In genomic region chr3:88238866-88239391, GRCm38 (mm10) we compare ENCODE assay signal across 13 mouse cellular contexts. TPM values are rescaled to one million over a fixed set of nuclear protein-coding genes. Genes with fewer than 3 reads are reported as not detected.
DNase-seq lines count a peak whose midpoint lies in the region; ATAC-seq and TF ChIP-seq lines count a peak whose summit lies in the region.
"Had no signal": no experiment of that assay in that cellular context is flagged by ENCODE, and none has a peak within 500 bp of the region (broad histone marks: within the 10 kb centered on the region; RNA-seq: fewer than 3 reads in every experiment).

No protein-coding gene starts in this region.

- H3K27me3 ChIP-seq in forebrain, embryonic 15.5 days = no peaks in the 10 kb centered on the region
- H3K27me3 ChIP-seq in midbrain, embryonic 12.5 days = peaks cover 99% of the 10 kb centered on the region

- H3K4me3 ChIP-seq in forebrain, embryonic 15.5 days = no peak overlapping the region
- H3K4me3 ChIP-seq in midbrain, embryonic 12.5 days = no peak overlapping the region
- H3K4me3 ChIP-seq in left cerebral cortex, adult 2 months = no peak overlapping the region
- H3K4me3 ChIP-seq: megakaryocyte, embryonic 14.5 days had no signal

- no peak for TF ChIP-seq POLR2A in brain, embryonic 14.5 days (IDR thresholded peaks at IDR 0.05; ENCODE audit: borderline replicate concordance, extremely low read depth, insufficient read depth, insufficient read length, poor library complexity, severe bottlenecking)

- no peak overlapping the region for H3K4me2 ChIP-seq in forebrain, embryonic 15.5 days (replicated peaks)
- no peak overlapping the region for H3K4me2 ChIP-seq in midbrain, embryonic 12.5 days (replicated peaks)

- 0 out of 2 replicates have a peak overlapping the region, but pooled peaks have one; percentile 5 for H3K9ac ChIP-seq in forebrain, embryonic 15.5 days (replicated peaks)
- no peak overlapping the region for H3K9ac ChIP-seq in midbrain, embryonic 12.5 days (replicated peaks)

- H3K9me3 ChIP-seq in forebrain, embryonic 15.5 days = no peaks in the 10 kb centered on the region
- no peaks in the 10 kb centered on the region for H3K9me3 ChIP-seq in midbrain, embryonic 12.5 days
- H3K9me3 ChIP-seq: megakaryocyte, embryonic 14.5 days had no signal

- H3K36me3 ChIP-seq in forebrain, embryonic 15.5 days = no peaks in the 10 kb centered on the region
- no peaks in the 10 kb centered on the region for H3K36me3 ChIP-seq in midbrain, embryonic 12.5 days

- H3K4me1 ChIP-seq in forebrain, embryonic 15.5 days = peaks cover 89% of the 10 kb centered on the region
- H3K4me1 ChIP-seq in midbrain, embryonic 12.5 days = peaks cover 92% of the 10 kb centered on the region

- 14% methylated on average over 8 of the region's 8 CpGs for WGBS in forebrain, embryonic 15.5 days
- WGBS in midbrain, embryonic 12.5 days = 30% methylated on average over 8 of the region's 8 CpGs

- intact Hi-C loops in left cerebral cortex, adult 2 months (cut with DNase I) = no loop called here

- TF ChIP-seq CTCF in brain, embryonic 14.5 days (IDR thresholded peaks at IDR 0.05; ENCODE audit: borderline replicate concordance, extremely low read depth, insufficient read depth, insufficient read length) = 0 out of 2 replicates have a peak, but pooled peaks have one; percentile 2
- TF ChIP-seq CTCF in left cerebral cortex, adult 2 months (IDR thresholded peaks at IDR 0.05) = no peak

- peak; percentile 75 for ATAC-seq in forebrain, embryonic 15.5 days (replicated peaks)
- no peak for ATAC-seq in midbrain, embryonic 12.5 days (ENCODE audit: low FRiP score, low read depth)

- peak; percentile 94 for DNase-seq in brain, embryonic 14.5 days (ENCODE audit: low read depth)
- DNase-seq in cerebellum, adult 18-20 months = peak; percentile 32 to 45
- DNase-seq in thymus, adult 18-20 months = no peak
- no peak for DNase-seq in spleen, postnatal 4 days (ENCODE audit: low spot score in 2 of 2)
- no peak for DNase-seq in left cerebral cortex, adult 2 months (ENCODE audit: extremely low spot score in 1 of 2, low spot score in 2 of 2)
- DNase-seq: gastrocnemius, postnatal 25 days; heart, postnatal 36 days had no signal

- H3K27ac ChIP-seq in forebrain, embryonic 15.5 days (replicated peaks) = peak overlapping the region; percentile 99
- H3K27ac ChIP-seq in midbrain, embryonic 12.5 days (replicated peaks) = peak overlapping the region; percentile 80
- no peak overlapping the region for H3K27ac ChIP-seq in left cerebral cortex, adult 2 months
- H3K27ac ChIP-seq: kidney, postnatal 0 days had no signal

RNA-seq across cellular contexts. Expression of gene Rhbg, which starts 15.6 kb away (rescaled TPM):
- 0.45 and 0.73 TPM in 2 replicates for polyA plus RNA-seq in brain, embryonic 14.5 days (2012; rRNA removed)
- polyA plus RNA-seq in forebrain, embryonic 15.5 days (2015; fragmentation: Nextera tagmentation; extraction: Ambion mirVana) = 0.10 and 0.14 TPM in 2 replicates
- polyA plus RNA-seq in midbrain, embryonic 12.5 days (2016; fragmentation: Nextera tagmentation; extraction: Ambion mirVana) = 0.26 TPM in 1 of 2 replicates, not detected in the other
- not detected for total RNA-seq in left cerebral cortex, adult 2 months (2021)
- total RNA-seq: gastrocnemius, postnatal 25 days; heart, postnatal 36 days; left cerebral cortex, postnatal 25 days had no signal

RNA-seq across cellular contexts. Expression of gene Gm38392, which starts 48.1 kb away (rescaled TPM):
- polyA plus RNA-seq in brain, embryonic 14.5 days (2012; rRNA removed) = 0.11 TPM in 1 of 2 replicates, not detected in the other
- polyA plus RNA-seq in forebrain, embryonic 15.5 days (2015; fragmentation: Nextera tagmentation; extraction: Ambion mirVana) = 0.23 TPM in 1 of 2 replicates, not detected in the other
- not detected in 2 replicates for polyA plus RNA-seq in midbrain, embryonic 12.5 days (2016; fragmentation: Nextera tagmentation; extraction: Ambion mirVana)
- under 1 TPM in 1 of 2 experiments, not detected in 1; 0.59 TPM for total RNA-seq in left cerebral cortex, adult 2 months (2021)
- polyA plus RNA-seq: liver, embryonic 16.5 days had no signal

RNA-seq across cellular contexts. Expression of gene Tsacc, which starts 57.9 kb away (rescaled TPM):
- 3.0 and 3.6 TPM in 2 replicates for polyA plus RNA-seq in brain, embryonic 14.5 days (2012; rRNA removed)
- 9.2 and 9.6 TPM in 2 replicates for polyA plus RNA-seq in forebrain, embryonic 15.5 days (2015; fragmentation: Nextera tagmentation; extraction: Ambion mirVana)
- 10.9 and 12.8 TPM in 2 replicates for polyA plus RNA-seq in midbrain, embryonic 12.5 days (2016; fragmentation: Nextera tagmentation; extraction: Ambion mirVana)
- 1 to 10 TPM; 3.7 to 3.8 TPM for total RNA-seq in left cerebral cortex, adult 2 months (2021)

RNA-seq across cellular contexts. Expression of gene Cct3, which starts 58.0 kb away (rescaled TPM):
- 337 and 373 TPM in 2 replicates for polyA plus RNA-seq in brain, embryonic 14.5 days (2012; rRNA removed)
- polyA plus RNA-seq in forebrain, embryonic 15.5 days (2015; fragmentation: Nextera tagmentation; extraction: Ambion mirVana) = 523 and 531 TPM in 2 replicates
- 606 and 646 TPM in 2 replicates for polyA plus RNA-seq in midbrain, embryonic 12.5 days (2016; fragmentation: Nextera tagmentation; extraction: Ambion mirVana)
- 100 to 1,000 TPM; 168 to 170 TPM for total RNA-seq in left cerebral cortex, adult 2 months (2021)

Comparison
In these comparisons a context has a peak if more than half of its experiments do, and no peak if none do; other contexts are left out.
1. DNase-seq: peak in brain, embryonic 14.5 days (single experiment) and cerebellum, adult 18-20 months (2 of 2); none in thymus, adult 18-20 months (0 of 2), spleen, postnatal 4 days (0 of 2) and left cerebral cortex, adult 2 months (0 of 2).